Mouse (Mus musculus): ENCODE data around the gene C2cd2.

Gene C2cd2

DNA sequence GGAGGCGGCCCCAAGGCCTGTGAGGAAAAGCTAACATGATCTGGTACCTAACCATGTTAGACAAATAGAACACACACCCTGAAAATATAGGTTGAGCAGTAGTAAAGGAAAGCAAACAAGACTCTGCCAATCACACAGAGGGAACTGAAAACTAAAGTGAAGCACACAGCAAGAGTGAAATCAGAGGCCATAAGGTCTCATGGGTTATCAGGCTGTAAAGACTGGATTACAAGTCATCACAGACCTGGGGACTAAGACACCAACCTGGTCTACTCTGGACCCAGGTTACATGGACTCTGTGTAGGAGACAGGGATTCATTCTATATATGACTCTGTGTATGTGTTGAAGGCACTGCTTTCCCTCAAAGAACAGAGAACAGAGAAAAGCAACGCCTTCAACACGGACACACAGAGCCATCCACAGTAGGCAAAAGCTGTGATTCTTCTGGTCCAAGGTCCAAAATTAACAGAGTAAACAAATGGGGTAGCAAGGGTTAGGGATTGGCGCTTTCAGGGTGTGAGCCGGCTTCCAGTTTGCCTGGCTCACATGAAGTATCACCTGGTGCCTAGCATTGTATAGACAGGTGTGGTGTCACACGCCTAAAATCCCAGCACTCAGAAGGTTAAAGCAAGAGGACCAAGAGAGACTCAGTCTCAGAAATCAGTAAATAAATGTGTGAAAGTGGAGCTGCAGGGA is 138.9 kb downstream of the C2cd2 start:
- in situ Hi-C loops (cut with MboI; ENCODE audit: unreplicated experiment in 2 of 2), result no loop called here

DNA sequence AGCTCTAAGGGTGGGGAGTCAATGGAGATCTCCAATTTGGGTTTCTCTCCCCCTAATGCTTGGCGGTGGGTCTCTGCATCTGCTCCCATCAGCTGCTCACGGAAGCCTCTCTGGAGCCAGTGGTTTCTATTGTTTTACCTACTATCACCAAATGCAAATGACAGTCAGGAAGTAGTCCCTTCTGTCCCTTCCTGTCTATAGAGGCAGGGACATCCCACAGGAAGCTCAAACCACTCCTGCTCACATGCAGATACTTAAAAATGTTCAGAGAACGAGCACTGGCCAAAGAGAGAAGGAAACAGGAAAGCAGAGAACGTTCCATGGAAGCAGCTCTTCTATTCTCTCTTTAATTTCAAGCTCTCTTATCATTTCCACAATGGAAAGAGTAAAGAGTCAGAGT is 142.9 kb downstream of the C2cd2 start:
- in situ Hi-C loops (cut with MboI; ENCODE audit: unreplicated experiment in 2 of 2), result no loop called here

DNA sequence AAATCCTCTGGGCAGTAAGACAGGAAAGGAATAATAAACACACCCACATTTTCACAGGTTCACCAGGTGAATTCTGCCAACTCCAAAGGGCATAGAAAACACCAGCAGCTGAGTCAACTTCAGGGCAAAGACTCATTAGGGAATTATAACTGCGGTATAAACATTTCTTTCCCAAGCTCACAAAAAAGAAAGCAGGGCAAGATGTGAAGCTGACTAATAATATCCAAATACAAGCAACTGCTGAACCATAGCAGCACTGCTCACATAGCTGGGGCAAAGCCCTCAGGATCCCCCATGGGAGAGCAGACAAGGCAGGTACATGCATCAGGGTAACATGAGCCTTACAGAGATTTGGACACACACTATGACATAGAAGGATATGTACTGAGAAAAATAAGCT is 145.0 kb downstream of the C2cd2 start:
- in situ Hi-C loops (cut with MboI; ENCODE audit: unreplicated experiment in 2 of 2), result no loop called here

DNA sequence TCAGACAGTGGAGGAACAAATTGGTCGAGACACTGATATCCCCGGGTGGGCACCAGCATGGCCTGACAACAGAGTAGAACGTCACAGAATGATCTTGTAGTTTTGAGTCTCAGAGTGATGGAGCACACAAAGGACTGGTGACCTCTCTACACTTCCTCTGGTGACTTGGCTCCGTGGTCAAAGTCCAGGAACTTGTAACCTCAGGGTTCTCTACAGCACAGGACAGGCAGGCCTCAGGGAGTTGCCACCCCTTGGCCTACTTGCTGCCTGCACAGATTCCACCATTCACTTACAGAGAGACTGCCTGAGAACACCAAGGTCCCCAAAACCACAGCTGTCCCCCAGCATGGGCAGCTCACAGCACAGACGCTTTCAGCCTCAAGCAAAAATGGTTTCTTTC is 147.1 kb downstream of the C2cd2 start:
- in situ Hi-C loops (cut with MboI; ENCODE audit: unreplicated experiment in 2 of 2), result no loop called here

DNA sequence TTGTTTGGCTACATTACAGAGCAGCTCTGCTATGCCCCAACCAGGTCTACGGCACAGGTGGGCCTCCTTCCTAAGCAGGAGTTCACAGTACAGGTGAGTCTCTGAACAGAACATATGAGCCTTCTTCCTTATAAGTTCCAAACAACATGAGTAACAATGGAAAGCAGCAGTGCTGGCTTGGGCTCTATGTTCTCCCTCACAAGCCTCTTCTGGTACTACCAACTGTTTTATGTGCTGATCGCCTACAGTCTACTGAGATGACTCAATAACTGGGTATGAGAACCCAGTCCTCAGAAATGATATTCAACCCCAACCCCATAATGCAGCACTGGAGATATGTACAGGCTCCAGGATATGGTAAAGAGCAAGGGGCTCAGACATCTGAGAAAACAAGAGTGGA is 148.3 kb downstream of the C2cd2 start:
- in situ Hi-C loops (cut with MboI; ENCODE audit: unreplicated experiment in 2 of 2), result no loop called here

DNA sequence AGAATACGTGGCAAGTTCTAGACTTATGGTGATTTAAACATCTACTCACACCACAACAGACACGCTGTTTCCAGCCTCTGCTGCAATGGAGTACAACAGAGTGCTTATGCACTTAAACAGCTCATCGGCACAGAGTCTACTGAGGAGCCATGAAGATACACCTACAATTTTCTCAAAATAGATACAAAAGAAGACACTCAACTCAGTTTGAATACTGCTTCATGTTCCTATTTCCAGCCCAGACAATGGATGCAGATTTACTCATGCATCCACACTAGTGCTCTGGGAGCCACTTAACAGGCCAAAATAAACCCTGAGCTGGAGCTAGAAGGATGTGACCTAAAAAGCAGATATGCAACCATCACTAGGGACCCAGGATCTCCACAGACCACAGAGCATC is 153.5 kb downstream of the C2cd2 start:
- in situ Hi-C loops (cut with MboI; ENCODE audit: unreplicated experiment in 2 of 2), result no loop called here

DNA sequence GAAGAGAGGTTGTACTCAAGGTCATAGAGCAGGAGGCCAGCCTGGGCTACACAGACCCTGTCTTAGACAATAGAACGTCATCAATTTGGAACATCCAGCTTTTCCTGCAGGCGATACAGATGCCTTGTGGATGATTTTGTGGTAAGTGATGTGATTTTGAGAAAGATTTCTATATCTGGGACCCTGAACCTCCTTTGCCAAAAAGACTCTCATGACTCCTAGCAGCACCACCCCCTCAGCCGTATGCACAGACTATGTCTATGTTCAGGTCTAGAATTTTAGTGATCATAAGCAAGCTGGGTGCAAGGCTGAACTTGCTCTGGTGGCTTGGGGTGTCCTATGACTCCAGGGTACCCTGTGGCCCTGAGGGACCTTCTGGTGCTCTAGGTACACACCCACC is 156.8 kb downstream of the C2cd2 start:
- in situ Hi-C loops (cut with MboI; ENCODE audit: unreplicated experiment in 2 of 2), result no loop called here
